Mouse (Mus musculus) MEL (cell line): Measurements from ENCODE around the gene Bloc1s5. TPM values are rescaled to one million over a fixed set of nuclear protein-coding genes. Genes with fewer than 3 reads are reported as not detected.
A peak's percentile ranks its signal among the peaks of the same experiment; 100 is the strongest.

Source experiments
- DNase-seq: peaks from one replicate; pipeline ENCODE4 v3.0.0; 2011; ENCODE audit warnings: low read depth, low spot score
- H3K27ac ChIP-seq: 2 replicates; pipeline ENCODE4 v1.5.1; 2012; ENCODE audit warnings: low read depth, mild to moderate bottlenecking, control low read depth, low read length, moderate library complexity; ENCODE audit not compliant: control insufficient read depth
- H3K27me3 ChIP-seq, 2 experiments: fragments of 150-350 bp in 1 of 2; sonication (generic) in 1 of 2; 2 replicates each; pipeline ENCODE4 v1.6.1; 2012; ENCODE audit warnings: low read length in 2 of 2, mild to moderate bottlenecking in 2 of 2, improper control_type of control experiment in 1 of 2, moderate library complexity in 1 of 2; ENCODE audit not compliant: insufficient read depth in 2 of 2, control insufficient read depth in 1 of 2
- H3K36me3 ChIP-seq, 2 experiments: 2 replicates each; pipeline ENCODE4 v1.6.1; 2012 to 2014; ENCODE audit warnings: low read length in 2 of 2, improper control_type of control experiment in 1 of 2, inconsistent platforms in 1 of 2, mild to moderate bottlenecking in 1 of 2; ENCODE audit not compliant: insufficient read depth in 2 of 2, control insufficient read depth in 1 of 2
- H3K4me1 ChIP-seq, 2 experiments: fragments of 150-350 bp in 1 of 2; sonication (generic) in 1 of 2; 2 replicates each; pipeline ENCODE4 v1.6.1; 2012; ENCODE audit warnings: low read length in 2 of 2, improper control_type of control experiment in 1 of 2, mild to moderate bottlenecking in 1 of 2; ENCODE audit not compliant: insufficient read depth in 2 of 2, control insufficient read depth in 1 of 2
- H3K4me3 ChIP-seq, 2 experiments: fragments of 150-350 bp in 1 of 2; sonication (generic) in 1 of 2; 2 replicates each; pipeline ENCODE4 v1.5.1; 2012; ENCODE audit warnings: low read depth in 2 of 2, low read length in 2 of 2, mild to moderate bottlenecking in 2 of 2, moderate library complexity in 2 of 2, control low read depth in 1 of 2, improper control_type of control experiment in 1 of 2; ENCODE audit not compliant: control insufficient read depth in 1 of 2, insufficient read depth in 1 of 2
- H3K79me2 ChIP-seq: 2 replicates; pipeline ENCODE4 v1.6.1; 2012; ENCODE audit warnings: mild to moderate bottlenecking, low read length, moderate library complexity; ENCODE audit not compliant: control insufficient read depth, poor library complexity, insufficient read depth
- H3K9ac ChIP-seq: 2 replicates; pipeline ENCODE4 v1.6.1; 2012; ENCODE audit warnings: low read depth, mild to moderate bottlenecking, control low read depth, low read length, moderate library complexity; ENCODE audit not compliant: control insufficient read depth, poor library complexity, severe bottlenecking
- H3K9me3 ChIP-seq: fragments of 150-350 bp; sonication (generic); replicated peaks from 2 replicates; pipeline ENCODE4 v1.6.1; 2012; ENCODE audit warnings: mild to moderate bottlenecking, low read length, improper control_type of control experiment, moderate library complexity; ENCODE audit not compliant: insufficient read depth
- E2F4 ChIP-seq: IDR thresholded peaks from 2 replicates; pipeline ENCODE4 v1.6.1; 2011; ENCODE audit warnings: low read depth, low read length, improper control_type of control experiment, borderline replicate concordance
- EP300 ChIP-seq, 2 experiments: IDR thresholded peaks; 2 replicates each; pipeline ENCODE4 v1.6.1; 2011; ENCODE audit warnings: improper control_type of control experiment in 2 of 2, low read length in 2 of 2, low read depth in 1 of 2, mild to moderate bottlenecking in 1 of 2
- ETS1 ChIP-seq: IDR thresholded peaks from 2 replicates; pipeline ENCODE4 v1.6.1; 2012; ENCODE audit warnings: low read depth, mild to moderate bottlenecking, inconsistent platforms, low read length, improper control_type of control experiment, moderate library complexity
- GATA1 ChIP-seq: IDR thresholded peaks from 2 replicates; pipeline ENCODE4 v1.6.1; 2011; ENCODE audit warnings: low read depth, low read length, improper control_type of control experiment
- MAX ChIP-seq: IDR thresholded peaks from 2 replicates; pipeline ENCODE4 v1.6.1; 2011; ENCODE audit warnings: low read length, improper control_type of control experiment
- MYB ChIP-seq: IDR thresholded peaks from 2 replicates; pipeline ENCODE4 v1.6.1; 2011; ENCODE audit warnings: mild to moderate bottlenecking, low read depth, low read length, improper control_type of control experiment
- SIN3A ChIP-seq: IDR thresholded peaks from 2 replicates; pipeline ENCODE4 v1.6.1; 2012; ENCODE audit warnings: low read length, improper control_type of control experiment, inconsistent platforms
- SMC3 ChIP-seq: IDR thresholded peaks from 2 replicates; pipeline ENCODE4 v1.6.1; 2011; ENCODE audit warnings: low read depth, low read length, improper control_type of control experiment
- TAL1 ChIP-seq: IDR thresholded peaks from 2 replicates; pipeline ENCODE4 v1.6.1; 2012; ENCODE audit warnings: mild to moderate bottlenecking, inconsistent platforms, low read length, moderate library complexity, mixed read lengths
- ZMIZ1 ChIP-seq: IDR thresholded peaks from 2 replicates; pipeline ENCODE4 v1.6.1; 2012; ENCODE audit warnings: low read depth, mild to moderate bottlenecking, inconsistent platforms, low read length, improper control_type of control experiment, moderate library complexity
- polyA plus RNA-seq, 2 experiments: library from polyadenylated mRNA; stranded (reverse) in 1 of 2; unstranded in 1 of 2; fragments of >175 nt in 1 of 2; fragments of >200 nt in 1 of 2; gene quantifications; 2 replicates each; pipeline versions ENCODE4 v1.2.1 to v1.2.4; 2012; ENCODE audit warnings: low replicate concordance in 2 of 2, low read depth in 1 of 2; ENCODE audit not compliant: insufficient read length in 2 of 2, insufficient read depth in 1 of 2, missing spikeins in 1 of 2
- total RNA-seq: library from RNA; depleted of rRNA; stranded (reverse); fragments of 300-350 nt; gene quantifications from 2 replicates; pipeline ENCODE4 v1.2.3, GENCODE M21; 2012

Gene Bloc1s5
- total and polyA plus RNA-seq, 3 experiments: 12.3 to 16.2 TPM; not detected in 1

- Histone ChIP-seq H3K27ac (no peak overlapping the region), H3K4me1 (peaks cover 0 to 4% of the 10 kb centered on the region in 2 experiments; a peak in 2 of 4 replicates), H3K36me3 (peaks cover 0 to 4% of the 10 kb centered on the region in 2 experiments; a peak in 1 of 4 replicates), H3K27me3 (no peaks in the 10 kb centered on the region; a peak in 1 of 4 replicates), H3K9ac (no peak overlapping the region), H3K79me2 (no peaks in the 10 kb centered on the region), H3K9me3 (no peaks in the 10 kb centered on the region), H3K4me3 (no peak overlapping the region)
- TF ChIP-seq EP300 (IDR thresholded peaks at IDR 0.05; ENCODE audit: low read depth in 1 of 2, low read length in 2 of 2) (peak in 1 of 2 experiments; percentile 63; a peak in 2 of 4 replicates), TAL1 (0 out of 2 replicates have a peak, but pooled peaks have one; percentile 5), ETS1 (peak; percentile 58; the same call in 1 of the 2 replicates), GATA1 (peak; percentile 35; the same call in 1 of the 2 replicates), MAX (no peak), E2F4 (no peak)
- DNase-seq: peak; percentile 29
These were observed 60.2 kb downstream of the Bloc1s5 start for GRCm38 (mm10) chr13:38574668-38575067.

GRCm38 (mm10) chr13:38573281-38573680 is 61.6 kb downstream of the Bloc1s5 start:
- no peak overlapping the region for H3K9ac ChIP-seq
- no peak overlapping the region for H3K27ac ChIP-seq
- TF ChIP-seq MYB: no peak
- no peak for TF ChIP-seq SIN3A
- TF ChIP-seq, all 39 proteins: peak for 0

GRCm38 (mm10) chr13:38565245-38565644 is 69.7 kb downstream of the Bloc1s5 start:
- TF ChIP-seq ZMIZ1 (no peak), EP300 (IDR thresholded peaks at IDR 0.05; ENCODE audit: low read depth in 1 of 2, low read length in 2 of 2) (no peak), SMC3 (no peak)
- H3K4me1 ChIP-seq: no peaks in the 10 kb centered on the region
- no peak for DNase-seq
- no peak overlapping the region for H3K4me3 ChIP-seq
- H3K9ac ChIP-seq: no peak overlapping the region
- H3K27ac ChIP-seq: no peak overlapping the region
- no peaks in the 10 kb centered on the region for H3K9me3 ChIP-seq
- no peaks in the 10 kb centered on the region for H3K79me2 ChIP-seq
- no peaks in the 10 kb centered on the region for H3K36me3 ChIP-seq
- peaks cover 11 to 15% of the 10 kb centered on the region in 2 experiments for H3K27me3 ChIP-seq

More at GRCm38 (mm10) chr13:38573281-38573680, 61.6 kb downstream of the Bloc1s5 start:
- peaks cover 0 to 4% of the 10 kb centered on the region in 2 experiments; a peak in 2 of 4 replicates for H3K4me1 ChIP-seq
- DNase-seq: no peak
- no peak overlapping the region for H3K4me3 ChIP-seq
- H3K9me3 ChIP-seq: no peaks in the 10 kb centered on the region
- peaks cover 0 to 4% of the 10 kb centered on the region in 2 experiments; a peak in 1 of 4 replicates for H3K36me3 ChIP-seq
- H3K79me2 ChIP-seq: no peaks in the 10 kb centered on the region
- H3K27me3 ChIP-seq: no peaks in the 10 kb centered on the region; a peak in 1 of 4 replicates
